Mouse (Mus musculus) lung, postnatal 0 days (tissue): ENCODE results near the gene Slc44a3.

Source experiments
- CTCF ChIP-seq: IDR thresholded peaks from 2 replicates; pipeline ENCODE4 v1.5.1; 2016; ENCODE audit warnings: antibody characterized with exemption, mild to moderate bottlenecking
- EP300 ChIP-seq: IDR thresholded peaks from 2 replicates; pipeline ENCODE4 v1.6.1; 2016; ENCODE audit warnings: antibody characterized with exemption, mild to moderate bottlenecking, control low read depth

DNA sequence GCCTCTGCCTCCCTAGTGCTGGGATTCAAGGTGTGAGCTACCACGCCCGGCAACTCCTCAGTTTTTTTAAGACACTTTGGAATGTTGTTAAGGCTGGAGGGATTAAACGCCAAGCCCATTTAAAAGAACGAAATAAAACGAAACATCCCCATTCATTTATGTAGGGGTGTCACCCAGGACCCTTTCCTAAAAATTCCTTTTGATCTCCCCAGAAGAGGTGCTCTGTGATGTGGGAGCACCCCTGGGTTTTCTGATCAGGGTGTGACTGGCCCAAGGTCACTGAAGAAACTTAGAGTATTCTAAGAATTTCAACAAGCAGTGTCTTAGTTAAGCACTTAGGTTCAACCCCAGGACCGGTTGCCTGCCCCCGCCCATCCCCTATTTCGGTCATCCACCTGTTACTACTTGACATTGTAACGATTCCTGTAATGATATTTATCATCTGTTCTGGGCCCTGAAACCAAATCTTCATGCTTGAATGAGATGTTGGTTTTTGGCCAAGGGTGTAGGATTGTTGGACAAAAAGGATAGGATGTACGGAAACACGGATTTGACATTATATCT is 103.4 kb downstream of the Slc44a3 start:
- TF ChIP-seq CTCF: no peak
- no peak for TF ChIP-seq EP300
